Mouse (Mus musculus) telencephalon, adult 2 months (tissue): ENCODE data around the gene Cox7b2.
"Not testable (repeated sequence)": the region's sequence is repeated elsewhere in the genome, so short reads cannot be mapped to it uniquely, and the experiment has no call there.

Source experiments
- DNase-seq: peaks from one replicate; pipeline ENCODE4 v3.0.0-alpha.2; 2011; ENCODE audit warnings: low read depth, low spot score

Cox7b2 gene

DNA sequence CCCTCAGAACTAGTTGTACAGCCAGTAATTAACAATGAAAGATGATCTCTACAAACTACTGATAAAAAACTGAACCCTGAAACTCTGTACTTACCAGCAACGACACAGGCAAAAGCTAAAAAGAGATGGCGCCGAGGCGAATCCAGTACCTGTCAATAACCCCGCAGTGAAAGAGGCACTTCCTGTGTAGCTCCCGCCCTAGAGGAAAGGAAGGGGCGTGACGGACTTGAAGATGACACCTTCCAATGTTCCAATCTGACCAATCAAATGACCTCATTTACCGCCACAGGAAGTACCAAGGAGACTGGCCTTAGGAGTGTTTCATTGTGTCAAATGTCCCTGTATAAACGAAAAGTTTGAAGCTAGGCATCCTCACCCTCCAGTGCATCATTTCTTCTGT, at the start of gene Cox7b2:
Gene Cox7b2, minus strand, starts transcription at position 127 of the 400 bp plus-strand sequence.
- DNase-seq = no peak

DNA sequence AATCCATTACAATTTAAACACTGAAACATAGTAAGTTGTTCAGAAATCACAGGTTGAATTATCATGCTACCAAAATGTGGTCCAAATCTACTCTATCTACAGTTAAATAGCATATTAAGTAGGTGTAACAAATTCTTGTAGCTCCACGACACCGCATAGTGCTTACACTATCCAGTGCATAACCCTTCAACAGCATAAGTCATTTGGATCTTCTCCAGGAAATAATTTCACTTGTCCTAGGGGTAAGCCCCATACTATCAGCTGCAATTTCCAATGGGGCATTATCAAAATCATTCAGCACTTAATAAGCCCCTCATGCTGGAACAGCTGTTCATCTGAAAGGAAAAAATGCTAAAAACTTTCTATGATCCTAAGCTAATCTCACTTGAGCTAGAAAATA, 47.3 kb upstream of the Cox7b2 start:
- no peak for DNase-seq

DNA sequence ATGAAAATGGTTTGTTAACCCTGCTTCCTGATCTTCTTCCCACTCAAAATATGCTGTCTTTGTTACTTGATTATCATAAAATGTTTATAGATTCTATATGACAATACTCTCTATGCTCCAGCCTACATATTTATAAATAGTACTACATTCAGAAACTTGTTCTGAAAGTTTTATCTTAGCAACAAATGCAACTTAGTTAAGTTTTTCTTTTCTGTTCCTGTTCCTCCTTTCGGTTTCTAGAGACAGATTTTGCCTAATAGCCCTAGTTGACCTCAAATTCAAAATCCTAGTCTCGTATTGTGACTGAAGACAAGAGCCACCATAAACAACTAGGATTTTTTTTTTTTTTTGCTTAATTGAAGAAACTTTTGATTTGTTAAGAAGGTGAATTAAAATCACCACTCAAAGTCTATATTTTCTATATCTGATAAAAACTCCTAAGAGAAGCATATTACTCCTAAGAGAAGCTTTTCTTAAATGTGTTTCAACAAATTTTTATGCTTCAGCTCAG, 45.8 kb upstream of the Cox7b2 start:
- DNase-seq = no peak

DNA sequence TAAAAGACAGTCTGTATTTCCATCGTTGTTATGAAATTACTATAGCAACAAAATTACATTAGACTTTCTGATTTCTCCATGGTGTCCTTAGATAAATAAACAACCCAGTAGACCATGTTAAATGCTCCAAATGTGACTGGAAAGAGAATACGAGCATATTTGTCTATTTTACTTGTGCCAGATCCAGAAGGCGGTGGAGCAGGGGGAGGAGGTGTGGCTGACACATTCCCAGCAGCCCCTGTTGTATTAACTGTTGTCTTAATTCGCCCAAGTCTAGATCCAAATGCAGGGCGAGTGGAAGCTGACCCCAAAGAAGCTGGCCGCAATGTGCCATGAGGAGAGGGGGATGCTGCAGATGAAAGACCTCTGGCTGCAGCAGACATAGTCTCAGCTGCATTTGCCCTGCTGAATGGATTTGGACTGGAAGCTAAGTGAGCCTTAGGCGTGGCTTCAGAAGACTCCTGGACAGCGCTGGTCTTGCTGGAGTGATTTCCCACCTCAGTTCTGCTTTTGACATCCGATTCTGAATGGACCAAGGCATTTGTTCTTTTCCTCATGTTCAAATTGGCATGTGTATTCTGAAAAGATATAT, 23.7 kb upstream of the Cox7b2 start:
- no peak for DNase-seq

DNA sequence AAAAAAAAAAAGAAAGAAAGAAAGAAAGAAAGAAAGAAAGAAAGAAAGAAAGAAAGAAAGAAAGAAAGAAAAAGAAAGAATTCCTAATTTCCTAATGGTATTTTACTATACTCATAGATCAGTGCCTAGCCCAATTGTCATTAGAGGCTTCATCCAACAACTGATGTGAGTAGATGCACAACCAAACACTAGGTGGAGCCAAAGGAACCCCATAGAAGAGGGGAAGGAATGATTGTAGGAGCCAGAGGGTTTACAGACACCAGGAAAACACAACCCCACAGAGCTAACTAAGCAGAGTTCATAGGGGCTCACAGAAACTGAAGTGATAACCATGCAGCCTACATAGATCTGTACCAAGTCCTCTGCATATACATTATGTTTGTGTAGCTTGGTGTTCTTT, 2.5 kb downstream of the Cox7b2 start:
- DNase-seq = peak; percentile 9

- DNase-seq = not testable (repeated sequence)
These were observed 22.5 kb downstream of the Cox7b2 start for GRCm38 (mm10) chr5:71525486-71525885.

GRCm38 (mm10) chr5:71502058-71502678, 45.8 kb downstream of the Cox7b2 start:
- peak; percentile 55 for DNase-seq

- no peak for DNase-seq
These were observed 52.4 kb downstream of the Cox7b2 start for GRCm38 (mm10) chr5:71495621-71496020.

DNA sequence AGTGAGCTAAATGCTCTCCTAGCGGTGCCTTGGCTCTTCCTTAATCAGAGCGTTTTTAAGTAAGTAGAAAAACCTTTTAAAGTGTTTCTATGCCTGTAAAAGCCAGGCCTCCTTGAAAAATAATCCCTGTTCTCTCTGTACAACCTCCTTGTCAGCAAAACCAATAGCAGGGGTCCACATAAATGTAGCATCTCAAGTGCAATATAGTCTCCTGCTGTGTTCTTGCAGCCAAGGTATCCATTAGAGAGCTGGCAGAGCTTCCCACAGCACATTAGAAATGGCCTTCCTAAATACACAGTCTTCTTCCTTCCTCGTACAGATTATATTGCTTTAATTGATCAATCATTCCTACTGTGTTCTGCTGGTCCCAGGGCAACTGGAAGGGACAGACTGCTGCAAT, 91.0 kb downstream of the Cox7b2 start:
- no peak for DNase-seq

DNA sequence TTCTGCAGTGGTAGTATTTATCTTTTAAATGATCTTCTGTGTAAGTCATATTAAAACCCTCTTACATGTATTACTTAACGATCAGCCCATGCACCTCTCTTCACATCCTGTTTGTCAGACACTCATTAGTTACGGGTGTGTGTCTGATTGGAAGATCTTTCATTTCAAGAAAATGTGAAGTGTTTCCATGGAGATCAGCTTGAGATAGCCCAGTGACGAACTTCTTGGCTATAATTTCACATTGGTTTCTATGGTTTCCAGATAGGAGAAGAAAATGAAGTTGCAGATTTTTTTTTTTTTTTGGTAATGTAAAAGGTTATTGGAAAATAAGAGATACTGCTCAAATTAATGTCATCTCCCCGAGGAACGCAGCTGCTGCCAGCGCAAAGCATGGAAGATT, 107.8 kb downstream of the Cox7b2 start:
- DNase-seq = peak; percentile 83
